15 mouse cellular contexts compared by ENCODE assay signal in genomic region chr10:128258953-128259352, GRCm38 (mm10). TPM values are rescaled to one million over a fixed set of nuclear protein-coding genes. Genes with fewer than 3 reads are reported as not detected.
DNase-seq lines count a peak whose midpoint lies in the region; ATAC-seq lines count a peak whose summit lies in the region.
"Had no signal": no experiment of that assay in that cellular context is flagged by ENCODE, and none has a peak within 500 bp of the region (broad histone marks: within the 10 kb centered on the region; RNA-seq: fewer than 3 reads in every experiment).

No protein-coding gene starts in this region.

- peak; percentile 97 for ATAC-seq in granulocyte monocyte progenitor cell, adult 5-6 weeks (replicated peaks; ENCODE audit: poor library complexity, severe bottlenecking)
- ATAC-seq in midbrain, embryonic 16.5 days, result no peak
- ATAC-seq: midbrain, embryonic 15.5 days had no signal

- H3K9ac ChIP-seq in midbrain, embryonic 16.5 days (ENCODE audit: low read depth, low read length), result no peak overlapping the region
- H3K9ac ChIP-seq: midbrain, embryonic 15.5 days had no signal

- H3K9me3 ChIP-seq in hindbrain, embryonic 10.5 days, result no peaks in the 10 kb centered on the region
- no peaks in the 10 kb centered on the region for H3K9me3 ChIP-seq in midbrain, embryonic 16.5 days (replicated peaks; ENCODE audit: control insufficient read depth, low read length, poor library complexity, severe bottlenecking)
- H3K9me3 ChIP-seq: midbrain, embryonic 15.5 days had no signal

- H3K4me3 ChIP-seq in hindbrain, embryonic 10.5 days, result no peak overlapping the region
- H3K4me3 ChIP-seq in midbrain, embryonic 16.5 days (ENCODE audit: low read depth, low read length), result no peak overlapping the region
- H3K4me3 ChIP-seq: midbrain, embryonic 15.5 days had no signal

- H3K4me1 ChIP-seq in hindbrain, embryonic 10.5 days (replicated peaks), result no peaks in the 10 kb centered on the region
- no peaks in the 10 kb centered on the region for H3K4me1 ChIP-seq in midbrain, embryonic 16.5 days (ENCODE audit: control insufficient read depth, insufficient read depth, low read length)
- H3K4me1 ChIP-seq: midbrain, embryonic 15.5 days had no signal

- H3K27ac ChIP-seq in hindbrain, embryonic 10.5 days, result no peak overlapping the region
- no peak overlapping the region for H3K27ac ChIP-seq in midbrain, embryonic 16.5 days (ENCODE audit: low read length)
- H3K27ac ChIP-seq: midbrain, embryonic 15.5 days had no signal

- peak; percentile 94 for DNase-seq in heart, adult 11 months
- no peak for DNase-seq in heart, postnatal 25 days (ENCODE audit: low spot score)
- peak; percentile 87 for DNase-seq in A20 (ENCODE audit: low read depth, low spot score)
- peak; percentile 20 to 27 for DNase-seq in monocyte, adult 2 months (ENCODE audit: low read depth in 1 of 2, low spot score in 2 of 2)
- DNase-seq in frontal cortex, postnatal 10 days (ENCODE audit: low spot score in 2 of 2), result no peak
- no peak for DNase-seq in hindbrain, embryonic 10.5 days (ENCODE audit: low spot score)
- DNase-seq: kidney, postnatal 14 days had no signal

- no peak overlapping the region for H3K4me2 ChIP-seq in midbrain, embryonic 16.5 days (ENCODE audit: low read length)
- H3K4me2 ChIP-seq: midbrain, embryonic 15.5 days had no signal

- WGBS in hindbrain, embryonic 10.5 days, result 85% methylated on average over 4 of the region's 4 CpGs
- 91% methylated on average over 4 of the region's 4 CpGs for WGBS in midbrain, embryonic 16.5 days

- intact Hi-C loops in heart, postnatal 25 days (cut with DNase I), result no loop called here

- H3K36me3 ChIP-seq in hindbrain, embryonic 10.5 days, result peaks cover 8% of the 10 kb centered on the region; the same call in 1 of the 2 replicates
- no peaks in the 10 kb centered on the region for H3K36me3 ChIP-seq in midbrain, embryonic 16.5 days (ENCODE audit: control insufficient read depth, insufficient read depth, low read length)
- H3K36me3 ChIP-seq: midbrain, embryonic 15.5 days had no signal

- H3K27me3 ChIP-seq in hindbrain, embryonic 10.5 days (ENCODE audit: insufficient read depth, poor library complexity, severe bottlenecking), result no peaks in the 10 kb centered on the region
- no peaks in the 10 kb centered on the region for H3K27me3 ChIP-seq in midbrain, embryonic 16.5 days (ENCODE audit: control insufficient read depth, insufficient read depth, low read depth, low read length)
- H3K27me3 ChIP-seq: midbrain, embryonic 15.5 days had no signal

RNA-seq across cellular contexts. Expression of gene Apon, which starts 5.1 kb away (rescaled TPM):
- total RNA-seq in heart, postnatal 25 days (2021), result under 1 TPM in 1 of 2 experiments, not detected in 1; 0.18 TPM
- total RNA-seq in granulocyte monocyte progenitor cell, adult 5-6 weeks (2014; fragmentation: Nextera tagmentation), result 0.41 and 3.2 TPM in 2 replicates
- total RNA-seq in granulocyte monocyte progenitor cell, adult 5-6 weeks (2017), result 0.31 and 0.99 TPM in 2 replicates
- 0.54 and 0.56 TPM in 2 replicates for polyA plus RNA-seq in hindbrain, embryonic 10.5 days (2016; fragmentation: Nextera tagmentation; extraction: Ambion mirVana)
- 0.11 TPM in 1 of 2 replicates, not detected in the other for polyA plus RNA-seq in midbrain, embryonic 16.5 days (2015; fragmentation: Nextera tagmentation; extraction: Ambion mirVana)
- total RNA-seq: left cerebral cortex, adult 18-20 months had no signal
- polyA plus RNA-seq: heart, embryonic 16.5 days; midbrain, embryonic 15.5 days had no signal

RNA-seq across cellular contexts. Expression of gene Apof, which starts 9.5 kb away (rescaled TPM):
- not detected for total RNA-seq in heart, postnatal 25 days (2021)
- total RNA-seq in granulocyte monocyte progenitor cell, adult 5-6 weeks (2014; fragmentation: Nextera tagmentation), result not detected in 2 replicates
- 0.34 and 0.57 TPM in 2 replicates for total RNA-seq in granulocyte monocyte progenitor cell, adult 5-6 weeks (2017)
- not detected in 2 replicates for polyA plus RNA-seq in hindbrain, embryonic 10.5 days (2016; fragmentation: Nextera tagmentation; extraction: Ambion mirVana)
- not detected in 2 replicates for polyA plus RNA-seq in midbrain, embryonic 16.5 days (2015; fragmentation: Nextera tagmentation; extraction: Ambion mirVana)
- total RNA-seq: left cerebral cortex, adult 18-20 months had no signal
- polyA plus RNA-seq: midbrain, embryonic 15.5 days; stomach, embryonic 14.5 days had no signal

RNA-seq across cellular contexts. Expression of gene Stat2, which starts 11.4 kb away (rescaled TPM):
- total RNA-seq in heart, postnatal 25 days (2021), result 10 to 100 TPM; 11.7 to 12.3 TPM
- total RNA-seq in granulocyte monocyte progenitor cell, adult 5-6 weeks (2014; fragmentation: Nextera tagmentation), result 26.8 and 28.5 TPM in 2 replicates
- total RNA-seq in granulocyte monocyte progenitor cell, adult 5-6 weeks (2017), result 6.5 and 7.1 TPM in 2 replicates
- 14.6 and 19.3 TPM in 2 replicates for polyA plus RNA-seq in hindbrain, embryonic 10.5 days (2016; fragmentation: Nextera tagmentation; extraction: Ambion mirVana)
- polyA plus RNA-seq in midbrain, embryonic 16.5 days (2015; fragmentation: Nextera tagmentation; extraction: Ambion mirVana), result 20.4 and 20.9 TPM in 2 replicates

RNA-seq across cellular contexts. Expression of gene Timeless, which starts 27.1 kb away (rescaled TPM):
- 1 to 10 TPM; 7.7 to 8.8 TPM for total RNA-seq in heart, postnatal 25 days (2021)
- total RNA-seq in granulocyte monocyte progenitor cell, adult 5-6 weeks (2014; fragmentation: Nextera tagmentation), result 55.4 and 70.5 TPM in 2 replicates
- 64.0 and 71.4 TPM in 2 replicates for total RNA-seq in granulocyte monocyte progenitor cell, adult 5-6 weeks (2017)
- polyA plus RNA-seq in hindbrain, embryonic 10.5 days (2016; fragmentation: Nextera tagmentation; extraction: Ambion mirVana), result 65.9 and 89.7 TPM in 2 replicates
- 15.6 and 16.1 TPM in 2 replicates for polyA plus RNA-seq in midbrain, embryonic 16.5 days (2015; fragmentation: Nextera tagmentation; extraction: Ambion mirVana)

RNA-seq across cellular contexts. Expression of gene Mip, which starts 33.3 kb away (rescaled TPM):
- not detected for total RNA-seq in heart, postnatal 25 days (2021)
- total RNA-seq in granulocyte monocyte progenitor cell, adult 5-6 weeks (2014; fragmentation: Nextera tagmentation), result 0.75 TPM in 1 of 2 replicates, not detected in the other
- total RNA-seq in granulocyte monocyte progenitor cell, adult 5-6 weeks (2017), result not detected in 2 replicates
- 0.22 and 0.24 TPM in 2 replicates for polyA plus RNA-seq in hindbrain, embryonic 10.5 days (2016; fragmentation: Nextera tagmentation; extraction: Ambion mirVana)
- polyA plus RNA-seq in midbrain, embryonic 16.5 days (2015; fragmentation: Nextera tagmentation; extraction: Ambion mirVana), result 0.11 and 0.24 TPM in 2 replicates
- total RNA-seq: gastrocnemius, adult 18-20 months; left cerebral cortex, adult 18-20 months; liver, adult 2 months had no signal
- polyA plus RNA-seq: heart, embryonic 16.5 days; liver, adult 2 months; stomach, embryonic 14.5 days had no signal

Comparison
In these comparisons a context has a peak if more than half of its experiments do, and no peak if none do; other contexts are left out.
1. DNase-seq: peak in heart, adult 11 months (single experiment), A20 (single experiment) and monocyte, adult 2 months (2 of 2); none in heart, postnatal 25 days (single experiment), frontal cortex, postnatal 10 days (0 of 2) and hindbrain, embryonic 10.5 days (single experiment).